Mouse (Mus musculus) layer of hippocampus, adult 6 months (tissue): ENCODE results near the gene Ell2. TPM values are rescaled to one million over a fixed set of nuclear protein-coding genes. Genes with fewer than 3 reads are reported as not detected.

ENCODE experiments used
- long read RNA-seq, 2 experiments: library from polyadenylated mRNA; unstranded; transcript quantifications; one replicate each; pipeline ENCODE4 v2.0.0; 2019 to 2020
- polyA plus RNA-seq: library from polyadenylated mRNA; unstranded; fragments of <200 nt; fragmentation: Nextera tagmentation; gene quantifications from 2 replicates; pipeline ENCODE4 v1.2.3, GENCODE M21; 2021

Ell2 gene
- polyA plus RNA-seq: 3.3 and 4.1 TPM in 2 replicates
- long read RNA-seq, experiment 1, partial matches to known transcripts: 4 of 7 reads
- long read RNA-seq, experiment 1, other reads (novel, unspliced or antisense): 3 of 7 reads
- long read RNA-seq, experiment 2, full-length matches to known transcripts: 18 of 30 reads
- long read RNA-seq, experiment 2, partial matches to known transcripts: 7 of 30 reads
- long read RNA-seq, experiment 2, other reads (novel, unspliced or antisense): 5 of 30 reads

DNA sequence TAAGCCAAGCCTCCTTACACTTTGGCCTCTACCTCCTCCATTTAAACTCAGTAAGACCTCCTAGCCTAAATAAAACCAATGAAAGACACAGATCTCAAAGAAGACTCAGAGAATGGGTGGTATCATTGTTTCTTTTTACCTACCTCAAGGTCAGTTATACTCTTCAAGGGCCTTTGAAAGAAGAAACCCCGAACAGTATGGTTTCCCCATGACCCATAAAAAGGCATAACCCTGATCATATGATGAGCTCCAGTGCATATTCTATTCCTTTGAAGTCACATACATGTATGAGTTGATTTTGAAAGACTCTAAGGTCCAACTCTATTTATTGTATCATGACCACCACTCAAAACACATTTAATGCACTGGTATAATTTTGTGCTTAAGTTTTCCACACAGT is at the start of gene Ell2:
Gene Ell2, plus strand, starts transcription at position 301 of the 400 bp plus-strand sequence.

Other genes with a start within 250 kb of the Ell2 start
- 84.3 and 93.4 TPM in 2 replicates for gene Glrx, start 133.1 kb downstream of the Ell2 start, polyA plus RNA-seq
- 5.8 and 8.9 TPM in 2 replicates for gene Rhobtb3, start 237.2 kb downstream of the Ell2 start, polyA plus RNA-seq